Mouse (Mus musculus): ENCODE measurements around the gene Mesd. TPM values are rescaled to one million over a fixed set of nuclear protein-coding genes. Genes with fewer than 3 reads are reported as not detected.
"Not testable (repeated sequence)": the region's sequence is repeated elsewhere in the genome, so short reads cannot be mapped to it uniquely, and the experiment has no call there.

Gene Mesd
- polyA plus RNA-seq, 1 experiment from 2014 or later = 111 TPM

DNA sequence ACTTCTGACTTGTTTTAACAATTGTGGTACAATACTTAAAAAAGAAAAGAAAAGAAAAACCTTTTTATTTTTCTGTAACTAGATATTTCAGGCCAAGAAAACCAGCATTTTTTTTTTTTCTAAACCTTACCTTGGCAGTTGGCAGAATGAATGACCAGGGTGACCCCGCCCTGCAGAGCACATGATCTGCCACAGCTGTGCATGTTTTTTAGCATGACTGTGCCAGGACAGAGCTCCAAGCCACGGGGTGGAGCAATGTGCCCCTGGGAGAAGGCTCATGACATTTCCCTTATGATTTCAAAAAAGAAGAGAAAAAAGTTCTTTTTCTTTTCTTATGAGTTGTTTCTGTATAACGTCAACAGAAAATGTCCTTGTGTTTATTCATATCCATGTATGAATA is 5.1 kb downstream of the Mesd start:
- no peak for DNase-seq
- H3K27me3 ChIP-seq (ENCODE audit: insufficient read depth, low read length) = no peaks in the 10 kb centered on the region
- no peaks in the 10 kb centered on the region; the same call in 1 of the 2 replicates for H3K9me3 ChIP-seq (ENCODE audit: low read depth, low read length)
- no peak for TF ChIP-seq CTCF (IDR thresholded peaks at IDR 0.05; ENCODE audit: low read depth)
- peaks cover 2% of the 10 kb centered on the region for H3K36me3 ChIP-seq (ENCODE audit: insufficient read depth)
- H3K9ac ChIP-seq = no peak overlapping the region
- H3K4me3 ChIP-seq (ENCODE audit: low read depth, low read length) = no peak overlapping the region
- no peak overlapping the region for H3K27ac ChIP-seq (ENCODE audit: low read depth)
- H3K4me2 ChIP-seq = no peak overlapping the region
- peaks cover 17% of the 10 kb centered on the region; the same call in 1 of the 2 replicates for H3K4me1 ChIP-seq (ENCODE audit: insufficient read depth)
- WGBS = 51% methylated on average over 3 of the region's 3 CpGs
- no peak for ATAC-seq (ENCODE audit: insufficient read depth)

DNA sequence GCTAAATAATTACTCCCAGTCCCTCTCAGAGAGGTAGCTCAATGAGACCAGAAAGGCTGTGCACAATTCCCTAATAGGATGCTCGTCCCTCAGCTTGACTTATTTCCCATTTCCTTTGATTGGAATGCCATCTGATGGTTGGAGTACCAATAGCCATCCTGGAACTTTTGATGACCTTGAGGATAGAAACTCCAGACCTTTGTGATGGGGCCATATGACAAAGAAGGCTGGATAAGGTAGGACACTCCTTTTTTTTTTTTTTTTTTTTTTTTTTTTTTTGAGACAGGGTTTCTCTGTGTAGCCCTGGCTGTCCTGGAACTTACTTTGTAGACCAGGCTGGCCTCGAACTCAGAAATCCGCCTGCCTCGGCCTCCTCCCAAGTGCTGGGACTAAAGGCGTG is 5.7 kb downstream of the Mesd start:
- DNase-seq; H3K27me3 ChIP-seq (ENCODE audit: insufficient read depth, low read length); H3K27ac ChIP-seq (ENCODE audit: low read depth); H3K9ac ChIP-seq; ATAC-seq (ENCODE audit: insufficient read depth); H3K4me2 ChIP-seq; H3K9me3 ChIP-seq (ENCODE audit: low read depth, low read length); H3K36me3 ChIP-seq (ENCODE audit: insufficient read depth); H3K4me3 ChIP-seq (ENCODE audit: low read depth, low read length): not testable (repeated sequence)
- peaks cover 17% of the 10 kb centered on the region; the same call in 1 of the 2 replicates for H3K4me1 ChIP-seq (ENCODE audit: insufficient read depth)
- WGBS = 89% methylated on average over 5 of the region's 5 CpGs

DNA sequence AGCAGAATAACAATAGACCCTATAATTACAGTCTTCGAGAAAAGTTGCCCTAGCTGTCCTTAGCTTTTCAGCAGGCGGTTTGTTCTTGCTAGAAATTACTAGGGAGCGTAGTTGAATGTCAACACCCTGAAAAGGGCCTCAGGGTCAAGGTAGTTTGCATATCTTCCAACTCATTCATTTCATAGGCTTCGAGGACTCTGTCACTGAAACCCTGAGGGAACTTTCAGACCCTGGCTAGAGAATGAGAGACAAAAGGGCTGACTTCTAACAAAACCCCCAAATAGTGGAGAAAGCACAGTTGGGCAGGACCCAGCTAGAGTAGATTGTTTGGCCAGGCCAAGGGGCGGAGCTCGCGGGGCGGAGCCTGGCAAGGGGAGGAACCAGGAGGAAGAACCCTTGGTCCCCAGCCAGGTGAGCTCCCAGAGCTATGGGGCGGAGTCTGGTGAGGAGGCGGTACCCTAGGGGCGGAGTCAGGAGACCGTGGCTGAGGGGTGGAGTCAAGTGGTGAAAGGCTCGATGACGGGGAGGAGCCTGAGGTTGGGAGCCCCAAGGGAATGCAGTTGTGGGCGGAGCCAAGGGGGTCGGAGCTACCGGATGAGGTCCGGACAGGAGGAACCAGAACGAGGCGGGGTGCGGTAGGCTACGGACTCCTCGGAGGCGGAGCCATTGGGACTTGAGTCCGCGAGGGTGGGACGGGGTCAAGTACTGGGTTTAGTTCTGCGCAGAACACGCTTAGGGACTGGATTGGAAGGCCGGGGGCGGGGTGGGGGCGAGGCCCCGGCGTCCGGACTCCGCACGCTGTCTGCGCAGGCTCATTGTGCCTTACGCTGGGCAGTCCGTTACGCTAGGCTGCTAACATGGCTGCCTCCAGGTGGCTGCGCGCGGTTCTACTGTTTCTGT is 7.4 kb downstream of the Mesd start:
- H3K9me3 ChIP-seq (ENCODE audit: low read depth, low read length) = no peaks in the 10 kb centered on the region; the same call in 1 of the 2 replicates
- peak overlapping the region; percentile 74 for H3K9ac ChIP-seq
- H3K27me3 ChIP-seq (ENCODE audit: insufficient read depth, low read length) = no peaks in the 10 kb centered on the region
- H3K4me1 ChIP-seq (ENCODE audit: insufficient read depth) = peaks cover 15% of the 10 kb centered on the region; the same call in 1 of the 2 replicates
- 0 out of 2 replicates have a peak, but pooled peaks have one; percentile 37 for TF ChIP-seq CTCF (IDR thresholded peaks at IDR 0.05; ENCODE audit: low read depth)
- ATAC-seq (ENCODE audit: insufficient read depth) (peak; percentile 97), DNase-seq (peak; percentile 100)
- H3K36me3 ChIP-seq (ENCODE audit: insufficient read depth) = peaks cover 21% of the 10 kb centered on the region
- H3K4me2 ChIP-seq = peak overlapping the region; percentile 68
- H3K4me3 ChIP-seq (ENCODE audit: low read depth, low read length) = peak overlapping the region; percentile 54
- peak overlapping the region; percentile 91 for H3K27ac ChIP-seq (ENCODE audit: low read depth)
- 2% methylated on average over 44 of the region's 44 CpGs for WGBS

DNA sequence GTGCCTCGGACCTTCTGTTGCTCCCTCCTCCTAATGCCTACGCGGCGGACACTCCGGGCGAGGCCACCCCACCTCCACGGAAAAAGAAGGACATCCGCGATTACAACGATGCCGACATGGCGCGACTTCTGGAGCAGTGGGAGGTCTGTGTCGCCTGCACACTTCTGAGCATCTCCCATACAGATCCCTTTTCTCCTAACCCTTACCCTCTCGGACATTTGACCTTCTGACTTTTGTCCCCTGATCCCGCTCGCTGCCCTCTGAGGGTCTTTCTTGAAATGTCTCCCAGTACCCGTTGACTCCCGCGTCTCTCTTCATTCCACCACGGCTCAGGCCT is 8.0 kb downstream of the Mesd start:
- 0% methylated on average over 19 of the region's 21 CpGs for WGBS
- Histone ChIP-seq H3K4me2 (peak overlapping the region; percentile 68), H3K27me3 (ENCODE audit: insufficient read depth, low read length) (no peaks in the 10 kb centered on the region), H3K9ac (peak overlapping the region; percentile 74), H3K9me3 (ENCODE audit: low read depth, low read length) (no peaks in the 10 kb centered on the region), H3K4me3 (ENCODE audit: low read depth, low read length) (peak overlapping the region; percentile 54), H3K36me3 (ENCODE audit: insufficient read depth) (peaks cover 25% of the 10 kb centered on the region), H3K4me1 (ENCODE audit: insufficient read depth) (peaks cover 15% of the 10 kb centered on the region; the same call in 1 of the 2 replicates), H3K27ac (ENCODE audit: low read depth) (peak overlapping the region; percentile 91)
- peak; percentile 39 for DNase-seq
- no peak; the same call in 1 of the 2 replicates for TF ChIP-seq CTCF (IDR thresholded peaks at IDR 0.05; ENCODE audit: low read depth)
- ATAC-seq (ENCODE audit: insufficient read depth) = no peak; the same call in none of the 2 replicates

DNA sequence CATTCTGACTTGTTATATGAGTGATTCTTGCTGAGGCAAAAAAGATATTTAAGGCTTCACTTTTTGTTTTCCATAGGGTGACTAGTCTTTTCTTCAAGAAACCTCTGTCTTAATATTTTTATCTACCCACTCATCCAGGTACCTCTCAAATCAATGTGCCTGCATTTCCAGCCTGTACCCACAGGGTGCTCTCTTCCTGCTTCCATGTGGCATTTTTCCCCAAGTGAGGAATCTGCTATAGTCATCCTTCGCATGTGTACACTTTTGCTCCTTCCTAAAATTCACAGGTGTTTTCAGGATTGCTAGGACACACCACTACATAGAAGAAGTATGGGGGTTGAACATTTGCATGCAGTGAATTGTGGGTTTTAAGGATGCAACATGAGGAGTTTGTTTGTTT is 10.1 kb downstream of the Mesd start:
- Histone ChIP-seq H3K27ac (ENCODE audit: low read depth) (no peak overlapping the region), H3K9me3 (ENCODE audit: low read depth, low read length) (no peaks in the 10 kb centered on the region), H3K4me1 (ENCODE audit: insufficient read depth) (peaks cover 15% of the 10 kb centered on the region; the same call in 1 of the 2 replicates), H3K9ac (no peak overlapping the region), H3K4me2 (peak overlapping the region; percentile 68), H3K36me3 (ENCODE audit: insufficient read depth) (peaks cover 45% of the 10 kb centered on the region), H3K4me3 (ENCODE audit: low read depth, low read length) (no peak overlapping the region), H3K27me3 (ENCODE audit: insufficient read depth, low read length) (no peaks in the 10 kb centered on the region)
- peak; percentile 37; the same call in 1 of the 2 replicates for TF ChIP-seq CTCF (IDR thresholded peaks at IDR 0.05; ENCODE audit: low read depth)
- no peak for ATAC-seq (ENCODE audit: insufficient read depth)
- no peak for DNase-seq
- WGBS = 93% methylated on average over 1 of the region's 1 CpGs

DNA sequence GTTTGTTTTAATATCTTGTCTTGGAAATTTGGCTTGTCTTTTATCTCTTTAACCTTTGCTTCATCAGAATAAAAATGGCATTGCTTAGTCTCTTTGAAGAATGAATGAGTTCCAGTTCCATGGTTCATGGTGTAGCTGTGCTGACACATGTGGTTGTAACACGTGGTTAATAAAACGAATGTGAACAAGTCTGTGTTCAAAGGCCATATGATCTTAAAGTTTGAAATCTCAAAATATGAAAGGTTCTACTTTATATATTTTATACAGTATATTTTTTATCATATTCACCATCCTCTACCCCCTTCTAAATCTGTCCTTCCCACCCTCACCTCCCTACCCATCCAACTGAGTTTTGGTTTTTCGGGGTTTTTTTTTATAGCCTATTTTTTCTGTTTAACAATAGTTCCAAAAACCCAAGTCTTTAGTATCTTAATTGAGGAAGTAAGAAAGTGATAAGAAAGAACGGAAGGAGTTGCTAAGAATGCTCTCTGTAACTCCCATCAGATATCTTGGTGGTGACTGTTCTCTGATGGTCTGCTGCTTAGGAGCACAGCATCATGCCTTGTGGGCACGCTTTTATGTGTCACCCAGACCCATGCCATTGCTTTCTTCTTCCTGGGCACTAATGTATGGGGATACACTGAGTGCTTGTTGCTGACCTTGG is 11.9 kb downstream of the Mesd start:
- no peak overlapping the region for H3K4me2 ChIP-seq
- TF ChIP-seq CTCF (IDR thresholded peaks at IDR 0.05; ENCODE audit: low read depth) = no peak
- H3K9me3 ChIP-seq (ENCODE audit: low read depth, low read length) = no peaks in the 10 kb centered on the region
- peaks cover 15% of the 10 kb centered on the region; the same call in 1 of the 2 replicates for H3K4me1 ChIP-seq (ENCODE audit: insufficient read depth)
- DNase-seq (no peak), ATAC-seq (ENCODE audit: insufficient read depth) (no peak)
- peaks cover 57% of the 10 kb centered on the region for H3K36me3 ChIP-seq (ENCODE audit: insufficient read depth)
- no peak overlapping the region for H3K4me3 ChIP-seq (ENCODE audit: low read depth, low read length)
- H3K27me3 ChIP-seq (ENCODE audit: insufficient read depth, low read length) = no peaks in the 10 kb centered on the region
- no peak overlapping the region for H3K27ac ChIP-seq (ENCODE audit: low read depth)
- no peak overlapping the region for H3K9ac ChIP-seq
- 88% methylated on average over 5 of the region's 5 CpGs for WGBS

DNA sequence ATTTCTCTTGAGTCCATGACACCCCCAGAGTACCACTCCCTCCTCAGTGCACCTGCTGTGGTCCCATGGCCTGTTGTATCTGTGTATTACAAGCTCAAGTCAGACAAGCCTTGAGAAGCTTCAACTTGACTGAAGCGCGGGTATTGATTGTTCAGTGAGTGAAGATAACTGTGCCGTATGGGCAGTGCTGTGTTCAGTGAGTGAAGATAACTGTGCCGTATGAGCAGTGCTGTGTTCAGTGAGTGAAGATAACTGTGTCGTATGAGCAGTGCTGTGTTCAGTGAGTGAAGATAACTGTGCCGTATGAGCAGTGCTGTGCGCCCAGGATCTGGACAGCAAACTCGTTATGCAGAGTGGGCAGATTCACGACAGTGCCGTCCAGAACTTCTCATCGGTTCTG is 14.0 kb downstream of the Mesd start:
- peak; percentile 21; the same call in 1 of the 2 replicates for ATAC-seq (ENCODE audit: insufficient read depth)
- no peaks in the 10 kb centered on the region for H3K9me3 ChIP-seq (ENCODE audit: low read depth, low read length)
- no peak for TF ChIP-seq CTCF (IDR thresholded peaks at IDR 0.05; ENCODE audit: low read depth)
- no peak overlapping the region for H3K9ac ChIP-seq
- WGBS = 87% methylated on average over 11 of the region's 11 CpGs
- H3K4me2 ChIP-seq = no peak overlapping the region
- no peak for DNase-seq
- H3K27me3 ChIP-seq (ENCODE audit: insufficient read depth, low read length) = no peaks in the 10 kb centered on the region
- peaks cover 11% of the 10 kb centered on the region; the same call in 1 of the 2 replicates for H3K4me1 ChIP-seq (ENCODE audit: insufficient read depth)
- no peak overlapping the region for H3K27ac ChIP-seq (ENCODE audit: low read depth)
- no peak overlapping the region for H3K4me3 ChIP-seq (ENCODE audit: low read depth, low read length)
- H3K36me3 ChIP-seq (ENCODE audit: insufficient read depth) = peaks cover 57% of the 10 kb centered on the region

Data from lung, embryonic 14.5 days (tissue).